Mouse (Mus musculus): ENCODE measurements at regions not wholly inside any gene's neighbourhood (a gene's known extent, or its start where the extent isn't known, plus 50 kb on each side); places are given as distances from the start of the nearest gene placed in this dataset.

DNA sequence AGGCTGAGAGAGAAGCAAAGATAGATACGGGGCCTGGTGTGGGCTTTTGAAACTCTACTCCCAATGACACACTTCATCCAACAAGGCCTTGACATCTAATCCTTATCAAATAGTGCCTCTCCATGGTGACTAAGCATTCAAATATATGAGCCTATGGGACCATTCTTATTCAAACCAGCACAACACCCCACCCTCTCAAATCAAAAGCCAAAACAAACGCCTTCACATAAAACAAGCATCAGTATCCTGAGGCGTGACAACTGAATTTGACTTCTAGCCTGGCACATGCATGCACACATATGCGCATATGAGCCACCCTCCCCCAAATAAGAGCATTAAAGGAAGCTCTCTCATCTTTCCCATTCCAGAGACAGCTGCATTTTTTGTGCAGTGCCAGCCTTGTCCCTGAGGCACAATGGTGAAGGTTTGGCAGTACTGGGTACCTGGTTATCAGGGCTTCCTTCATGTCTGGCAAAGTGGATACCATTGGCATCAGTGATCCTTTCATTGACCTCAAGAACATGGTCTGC is 103.8 kb upstream of the Gli2 start:
- no peaks in the 10 kb centered on the region for H3K4me1 ChIP-seq (ENCODE audit: control insufficient read depth, insufficient read depth, low read length)
- H3K27ac ChIP-seq (ENCODE audit: insufficient read depth, low read length), result no peak overlapping the region
- no peak overlapping the region for H3K4me3 ChIP-seq (ENCODE audit: insufficient read depth, low read length)
- no peak for TF ChIP-seq CTCF (IDR thresholded peaks at IDR 0.05; ENCODE audit: extremely low read depth, insufficient read depth, low read length)
- no peak for TF ChIP-seq POLR2A (IDR thresholded peaks at IDR 0.05; ENCODE audit: extremely low read depth, insufficient read depth, low read length)

DNA sequence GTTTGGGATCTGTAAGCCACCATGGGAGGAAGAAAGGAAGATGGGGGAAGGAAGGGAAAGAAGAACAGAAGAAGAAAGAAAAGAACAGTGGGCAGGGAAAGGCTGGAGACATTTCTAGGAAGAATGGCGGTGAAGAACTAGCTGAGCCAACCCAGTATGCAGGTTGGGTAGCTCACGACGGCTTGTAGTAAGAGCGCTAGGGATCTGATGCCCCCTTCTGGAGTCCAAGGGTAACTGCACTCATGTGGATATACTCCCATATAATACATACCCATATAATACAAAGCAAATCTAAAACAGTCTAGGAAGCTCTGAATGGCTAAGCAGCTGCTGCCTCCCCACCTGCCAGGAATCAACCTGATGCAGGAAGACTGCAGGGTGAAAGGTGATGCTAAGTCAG is 100.2 kb upstream of the Gli2 start:
- TF ChIP-seq CTCF (IDR thresholded peaks at IDR 0.05; ENCODE audit: extremely low read depth, insufficient read depth, low read length), result no peak
- no peak for TF ChIP-seq POLR2A (IDR thresholded peaks at IDR 0.05; ENCODE audit: extremely low read depth, insufficient read depth, low read length)
- Histone ChIP-seq H3K4me3 (ENCODE audit: insufficient read depth, low read length) (no peak overlapping the region), H3K27ac (ENCODE audit: insufficient read depth, low read length) (no peak overlapping the region), H3K4me1 (ENCODE audit: control insufficient read depth, insufficient read depth, low read length) (no peaks in the 10 kb centered on the region)

DNA sequence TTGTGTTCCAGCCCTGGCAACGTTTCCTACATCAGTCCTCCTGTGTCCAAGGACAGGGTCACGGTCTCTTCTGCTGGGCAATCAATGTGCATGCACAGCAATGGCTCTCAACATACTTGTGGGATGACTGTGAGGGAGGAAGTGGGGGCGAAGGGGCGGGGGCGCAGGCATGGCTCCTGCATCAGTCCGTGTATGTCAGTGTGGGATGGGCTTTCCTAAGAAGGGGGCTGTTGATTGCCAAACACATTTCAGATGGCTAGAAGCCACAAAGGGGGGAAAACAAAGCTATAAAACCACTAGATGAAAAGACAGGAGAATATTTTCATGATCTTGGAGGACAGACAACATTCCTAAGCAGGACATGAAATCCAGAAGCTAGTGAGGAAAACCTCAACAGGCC is 99.4 kb upstream of the Gli2 start:
- no peak overlapping the region for H3K4me3 ChIP-seq (ENCODE audit: insufficient read depth, low read length)
- no peak for TF ChIP-seq CTCF (IDR thresholded peaks at IDR 0.05; ENCODE audit: extremely low read depth, insufficient read depth, low read length)
- H3K4me1 ChIP-seq (ENCODE audit: control insufficient read depth, insufficient read depth, low read length), result no peaks in the 10 kb centered on the region
- H3K27ac ChIP-seq (ENCODE audit: insufficient read depth, low read length), result no peak overlapping the region

DNA sequence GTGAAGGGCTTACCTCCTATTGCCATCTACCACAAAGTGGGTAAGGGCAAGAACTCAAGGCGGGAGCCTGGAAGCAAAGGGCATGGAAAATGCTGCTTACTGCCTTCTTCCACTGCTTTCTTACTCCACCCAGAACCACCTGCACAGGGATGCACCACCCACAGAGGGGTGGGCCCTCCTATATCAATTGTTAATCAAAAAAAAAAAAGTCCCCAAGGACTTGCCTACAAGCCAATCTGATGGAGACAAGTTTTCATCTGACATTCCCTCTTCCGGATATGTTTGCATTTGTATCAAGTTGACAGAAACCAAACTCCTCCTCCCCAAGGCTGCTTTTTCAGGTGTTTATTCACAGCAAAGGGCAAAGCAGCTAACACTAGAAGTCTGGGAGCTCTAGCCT is 94.1 kb upstream of the Gli2 start:
- Histone ChIP-seq H3K4me1 (ENCODE audit: control insufficient read depth, insufficient read depth, low read length) (no peaks in the 10 kb centered on the region), H3K27ac (ENCODE audit: insufficient read depth, low read length) (no peak overlapping the region), H3K4me3 (ENCODE audit: insufficient read depth, low read length) (no peak overlapping the region)
- TF ChIP-seq CTCF (IDR thresholded peaks at IDR 0.05; ENCODE audit: extremely low read depth, insufficient read depth, low read length) (no peak), POLR2A (IDR thresholded peaks at IDR 0.05; ENCODE audit: extremely low read depth, insufficient read depth, low read length) (no peak)

DNA sequence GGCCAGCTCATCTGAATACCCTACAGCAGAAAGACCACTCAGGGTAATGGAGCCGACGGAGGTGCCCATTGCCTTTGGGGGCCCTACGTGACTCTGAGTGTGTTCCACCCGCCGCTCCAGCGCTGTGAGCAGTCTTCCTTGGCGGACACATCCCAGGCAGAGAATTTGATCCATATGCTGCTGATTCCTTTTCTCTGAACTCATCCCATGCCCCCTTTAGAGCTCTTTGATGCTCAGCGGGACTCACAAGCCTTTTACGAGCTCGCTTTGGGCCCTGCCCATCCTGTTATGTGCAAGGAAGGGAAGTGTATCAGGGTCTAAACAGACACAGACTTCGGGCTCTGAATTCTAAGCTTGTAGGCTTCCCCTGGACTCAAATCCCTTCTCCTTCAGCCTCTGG is 90.4 kb upstream of the Gli2 start:
- Histone ChIP-seq H3K4me3 (ENCODE audit: insufficient read depth, low read length) (no peak overlapping the region), H3K27ac (ENCODE audit: insufficient read depth, low read length) (no peak overlapping the region), H3K4me1 (ENCODE audit: control insufficient read depth, insufficient read depth, low read length) (no peaks in the 10 kb centered on the region)
- TF ChIP-seq POLR2A (IDR thresholded peaks at IDR 0.05; ENCODE audit: extremely low read depth, insufficient read depth, low read length) (no peak), CTCF (IDR thresholded peaks at IDR 0.05; ENCODE audit: extremely low read depth, insufficient read depth, low read length) (no peak)

DNA sequence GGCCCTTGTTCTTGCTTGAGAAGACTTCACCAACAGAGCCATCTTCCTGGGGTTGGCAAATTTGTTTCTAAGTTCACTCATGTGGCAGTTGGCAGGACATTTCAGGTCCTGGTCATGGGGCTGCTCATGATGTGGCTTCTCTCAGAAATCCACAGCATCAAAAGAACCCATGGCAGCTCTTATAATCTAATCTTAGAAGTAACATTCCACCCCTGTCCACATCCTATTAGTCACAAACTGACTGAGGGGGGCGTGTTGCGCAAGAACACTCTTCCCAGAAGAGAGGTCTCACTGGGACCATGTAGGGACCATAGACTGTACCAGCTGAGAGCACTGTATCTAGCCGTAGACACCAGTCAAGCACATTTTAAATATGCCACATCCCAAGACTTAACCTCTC is 75.6 kb upstream of the Gli2 start:
- H3K4me3 ChIP-seq (ENCODE audit: insufficient read depth, low read length), result no peak overlapping the region
- TF ChIP-seq POLR2A (IDR thresholded peaks at IDR 0.05; ENCODE audit: extremely low read depth, insufficient read depth, low read length), result no peak
- no peak for TF ChIP-seq CTCF (IDR thresholded peaks at IDR 0.05; ENCODE audit: extremely low read depth, insufficient read depth, low read length)
- H3K27ac ChIP-seq (ENCODE audit: insufficient read depth, low read length), result no peak overlapping the region
- no peaks in the 10 kb centered on the region for H3K4me1 ChIP-seq (ENCODE audit: control insufficient read depth, insufficient read depth, low read length)

DNA sequence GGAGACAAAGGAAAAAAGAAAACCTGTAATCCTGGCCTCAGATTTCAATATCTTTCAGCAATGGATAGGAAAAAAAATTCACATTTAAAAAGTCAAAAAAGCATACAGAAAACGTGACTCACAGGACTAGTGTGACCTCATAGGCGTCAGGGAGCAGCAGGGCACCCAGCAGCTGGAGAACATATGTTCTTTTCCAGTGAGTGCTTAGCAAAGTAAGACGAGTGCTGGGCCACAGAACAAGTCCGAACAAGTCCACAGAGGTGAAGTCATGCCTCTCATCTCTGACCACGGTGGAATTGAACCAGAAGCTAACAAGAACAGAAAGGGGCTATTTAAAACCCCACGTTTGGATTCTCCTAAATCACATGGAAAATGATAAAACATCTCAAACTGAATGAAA is 72.1 kb upstream of the Gli2 start:
- no peak overlapping the region for H3K4me3 ChIP-seq (ENCODE audit: insufficient read depth, low read length)
- H3K27ac ChIP-seq (ENCODE audit: insufficient read depth, low read length), result no peak overlapping the region
- no peaks in the 10 kb centered on the region for H3K4me1 ChIP-seq (ENCODE audit: control insufficient read depth, insufficient read depth, low read length)
- no peak for TF ChIP-seq CTCF (IDR thresholded peaks at IDR 0.05; ENCODE audit: extremely low read depth, insufficient read depth, low read length)
- no peak for TF ChIP-seq POLR2A (IDR thresholded peaks at IDR 0.05; ENCODE audit: extremely low read depth, insufficient read depth, low read length)

DNA sequence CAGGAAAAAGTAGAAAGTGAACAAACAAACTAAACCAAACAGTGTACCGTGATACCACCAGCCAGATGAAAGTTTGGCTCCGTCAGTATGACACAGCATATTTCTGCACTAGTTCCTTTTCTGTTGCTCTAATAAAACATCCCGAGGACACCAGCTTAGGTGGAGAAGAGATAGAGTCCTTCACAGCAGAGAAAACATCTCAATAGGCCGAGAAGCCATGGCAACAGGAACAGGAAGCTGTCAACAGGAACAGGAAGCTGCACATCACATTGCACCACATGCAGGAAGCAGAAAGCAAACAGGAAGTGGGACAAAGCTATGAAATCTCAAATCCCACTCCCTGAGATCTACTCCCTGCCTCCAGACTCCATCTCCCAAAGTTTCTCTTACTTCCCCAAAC is 71.4 kb upstream of the Gli2 start:
- Histone ChIP-seq H3K4me3 (ENCODE audit: insufficient read depth, low read length) (no peak overlapping the region), H3K4me1 (ENCODE audit: control insufficient read depth, insufficient read depth, low read length) (no peaks in the 10 kb centered on the region), H3K27ac (ENCODE audit: insufficient read depth, low read length) (no peak overlapping the region)
- TF ChIP-seq CTCF (IDR thresholded peaks at IDR 0.05; ENCODE audit: extremely low read depth, insufficient read depth, low read length) (no peak), POLR2A (IDR thresholded peaks at IDR 0.05; ENCODE audit: extremely low read depth, insufficient read depth, low read length) (no peak)

DNA sequence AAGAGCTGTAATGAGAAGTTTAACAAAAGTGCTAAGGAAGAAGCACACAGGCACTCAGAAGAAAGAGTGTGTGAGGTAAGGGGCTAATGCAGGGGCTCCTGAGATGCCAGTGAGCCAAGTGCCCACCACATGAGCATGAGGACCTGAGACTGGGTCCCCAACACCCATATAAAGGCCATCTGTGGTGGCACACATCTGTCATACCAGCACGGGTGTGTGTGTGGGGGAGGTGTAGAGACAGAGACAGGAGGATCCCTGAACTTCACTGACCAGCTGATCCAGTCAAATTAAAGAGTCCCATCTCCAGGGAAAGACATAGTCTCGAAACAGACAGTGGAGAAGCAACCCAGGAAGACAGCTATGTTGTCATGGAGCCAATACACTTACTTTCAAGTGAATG is 70.6 kb upstream of the Gli2 start:
- H3K4me3 ChIP-seq (ENCODE audit: insufficient read depth, low read length), result no peak overlapping the region
- TF ChIP-seq POLR2A (IDR thresholded peaks at IDR 0.05; ENCODE audit: extremely low read depth, insufficient read depth, low read length), result no peak
- no peak for TF ChIP-seq CTCF (IDR thresholded peaks at IDR 0.05; ENCODE audit: extremely low read depth, insufficient read depth, low read length)
- no peaks in the 10 kb centered on the region for H3K4me1 ChIP-seq (ENCODE audit: control insufficient read depth, insufficient read depth, low read length)
- no peak overlapping the region for H3K27ac ChIP-seq (ENCODE audit: insufficient read depth, low read length)

DNA sequence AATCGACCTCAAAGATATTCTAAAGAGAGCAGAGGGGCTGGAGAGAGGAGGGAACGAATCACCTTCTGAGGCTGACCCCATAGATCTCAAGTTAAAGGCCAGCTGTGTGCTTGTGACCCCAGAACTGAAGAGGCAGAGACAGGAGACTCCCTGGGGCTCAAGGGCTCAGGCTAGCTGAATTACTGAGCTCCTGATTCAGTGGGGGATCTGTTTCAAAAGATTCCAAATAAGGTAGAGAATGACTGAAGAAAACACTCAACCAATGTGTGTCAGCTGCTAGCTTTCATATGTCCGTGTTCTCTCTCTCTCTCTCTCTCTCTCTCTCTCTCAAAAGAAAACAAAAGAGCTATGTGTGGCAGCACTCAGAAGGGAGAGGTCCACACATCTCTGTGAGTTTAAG is 70.0 kb upstream of the Gli2 start:
- H3K27ac ChIP-seq (ENCODE audit: insufficient read depth, low read length), result no peak overlapping the region
- no peak for TF ChIP-seq CTCF (IDR thresholded peaks at IDR 0.05; ENCODE audit: extremely low read depth, insufficient read depth, low read length)
- no peak for TF ChIP-seq POLR2A (IDR thresholded peaks at IDR 0.05; ENCODE audit: extremely low read depth, insufficient read depth, low read length)
- H3K4me3 ChIP-seq (ENCODE audit: insufficient read depth, low read length), result no peak overlapping the region
- no peaks in the 10 kb centered on the region for H3K4me1 ChIP-seq (ENCODE audit: control insufficient read depth, insufficient read depth, low read length)

DNA sequence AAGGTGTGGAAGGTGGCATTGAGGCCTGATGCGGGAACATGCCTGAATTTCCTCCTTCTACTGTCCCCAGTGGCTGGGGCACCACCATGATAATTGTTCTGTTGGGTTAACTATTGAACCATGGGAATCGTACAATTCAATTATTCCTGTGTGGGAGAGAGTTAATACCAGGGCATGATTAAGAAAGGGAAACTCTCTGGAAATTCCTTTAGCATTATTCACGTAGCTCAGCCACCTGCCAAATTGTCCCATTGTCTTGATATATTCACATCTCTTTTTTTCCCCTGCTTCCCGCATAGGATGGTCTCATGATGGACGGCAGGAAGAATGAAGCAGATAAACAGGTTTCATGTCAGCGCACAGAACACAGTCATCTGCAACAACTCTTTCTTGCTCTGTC is 69.6 kb upstream of the Gli2 start:
- Histone ChIP-seq H3K27ac (ENCODE audit: insufficient read depth, low read length) (no peak overlapping the region), H3K4me1 (ENCODE audit: control insufficient read depth, insufficient read depth, low read length) (no peaks in the 10 kb centered on the region), H3K4me3 (ENCODE audit: insufficient read depth, low read length) (no peak overlapping the region)
- TF ChIP-seq CTCF (IDR thresholded peaks at IDR 0.05; ENCODE audit: extremely low read depth, insufficient read depth, low read length) (no peak), POLR2A (IDR thresholded peaks at IDR 0.05; ENCODE audit: extremely low read depth, insufficient read depth, low read length) (no peak)
